In the genomic region with DNA sequence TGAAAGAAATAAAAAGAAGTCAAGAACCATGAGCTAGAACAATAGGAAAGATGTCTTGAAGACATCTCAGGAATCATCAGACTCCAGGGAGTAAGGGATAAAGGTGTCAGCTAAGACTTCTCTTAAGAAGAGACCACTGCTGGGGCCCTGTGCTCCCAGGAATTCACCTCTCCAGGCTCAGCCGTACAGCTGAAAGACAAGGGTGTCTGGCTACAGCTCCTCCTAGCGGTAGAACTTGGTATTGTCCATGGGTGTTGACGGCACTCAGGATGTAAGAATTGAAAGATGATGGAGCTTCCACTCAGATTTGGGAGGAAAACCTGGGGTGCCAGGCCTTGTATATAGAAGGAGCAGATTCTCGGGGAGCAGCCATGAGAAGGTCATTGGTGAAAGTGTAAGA, we compare ENCODE assay signal across 9 mouse cellular contexts. TPM values are rescaled to one million over a fixed set of nuclear protein-coding genes. Genes with fewer than 3 reads are reported as not detected.
DNase-seq lines count a peak whose midpoint lies in the region; ATAC-seq and TF ChIP-seq lines count a peak whose summit lies in the region.
"Had no signal": no experiment of that assay in that cellular context is flagged by ENCODE, and none has a peak within 500 bp of the region (broad histone marks: within the 10 kb centered on the region; RNA-seq: fewer than 3 reads in every experiment).

No protein-coding gene starts in this region.

- H3K27ac ChIP-seq in neural tube, embryonic 15.5 days (replicated peaks): no peak overlapping the region
- no peak overlapping the region for H3K27ac ChIP-seq in bone marrow macrophage, adult 2 months (ENCODE audit: insufficient read depth, low read depth, low read length)
- H3K27ac ChIP-seq: heart, embryonic 15.5 days had no signal

- peak; percentile 87 for DNase-seq in neural tube, embryonic 10.5 days (ENCODE audit: extremely low spot score, low spot score)
- DNase-seq in kidney, postnatal 10 days: peak; percentile 89
- peak; percentile 76 for DNase-seq in lung, adult 2 months
- peak; percentile 50 for DNase-seq in right cerebral cortex, postnatal 25 days
- DNase-seq in urinary bladder, postnatal 25 days (ENCODE audit: low spot score): peak; percentile 81

- H3K27me3 ChIP-seq in neural tube, embryonic 15.5 days (replicated peaks): no peaks in the 10 kb centered on the region

- no peak overlapping the region for H3K4me2 ChIP-seq in neural tube, embryonic 15.5 days
- H3K4me2 ChIP-seq: heart, embryonic 15.5 days had no signal

- TF ChIP-seq CTCF in bone marrow macrophage, adult 2 months (IDR thresholded peaks at IDR 0.05; ENCODE audit: low read depth, low read length): peak; percentile 81
- TF ChIP-seq CTCF in lung, adult 2 months (IDR thresholded peaks at IDR 0.05; ENCODE audit: insufficient read depth, low read length): peak; percentile 87

- no peak overlapping the region for H3K4me3 ChIP-seq in neural tube, embryonic 15.5 days (replicated peaks)
- no peak overlapping the region for H3K4me3 ChIP-seq in bone marrow macrophage, adult 2 months (ENCODE audit: insufficient read depth, low read length)
- no peak overlapping the region for H3K4me3 ChIP-seq in lung, adult 2 months (replicated peaks; ENCODE audit: extremely low read depth, low read depth, low read length)
- H3K4me3 ChIP-seq: heart, embryonic 15.5 days had no signal

- ATAC-seq in neural tube, embryonic 15.5 days (ENCODE audit: low FRiP score): no peak
- peak; percentile 85 for ATAC-seq in erythroid progenitor cell, adult 5-6 weeks (replicated peaks; ENCODE audit: low FRiP score, poor library complexity, severe bottlenecking)

- no peaks in the 10 kb centered on the region for H3K36me3 ChIP-seq in neural tube, embryonic 15.5 days
- H3K36me3 ChIP-seq: heart, embryonic 15.5 days had no signal

- H3K9ac ChIP-seq in neural tube, embryonic 15.5 days (replicated peaks): no peak overlapping the region
- H3K9ac ChIP-seq: heart, embryonic 15.5 days had no signal

- H3K4me1 ChIP-seq in neural tube, embryonic 15.5 days: no peaks in the 10 kb centered on the region
- no peaks in the 10 kb centered on the region for H3K4me1 ChIP-seq in bone marrow macrophage, adult 2 months (ENCODE audit: control insufficient read depth, insufficient read depth, low read length)
- H3K4me1 ChIP-seq in lung, adult 2 months (ENCODE audit: control insufficient read depth, insufficient read depth, low read length): no peaks in the 10 kb centered on the region
- H3K4me1 ChIP-seq: heart, embryonic 15.5 days had no signal

- no peak for TF ChIP-seq POLR2A in bone marrow macrophage, adult 2 months (IDR thresholded peaks at IDR 0.05; ENCODE audit: borderline replicate concordance, low read depth, low read length)
- TF ChIP-seq POLR2A in lung, adult 2 months (IDR thresholded peaks at IDR 0.05; ENCODE audit: borderline replicate concordance, extremely low read depth, low read depth, low read length): no peak

- 2% methylated on average over 4 of the region's 4 CpGs for WGBS in neural tube, embryonic 15.5 days
- under 1% methylated on average over 4 of the region's 4 CpGs for WGBS in lung, adult 2 months

- H3K9me3 ChIP-seq in neural tube, embryonic 15.5 days (replicated peaks): no peaks in the 10 kb centered on the region
- H3K9me3 ChIP-seq: heart, embryonic 15.5 days had no signal

RNA-seq across cellular contexts. Expression of gene Sh2d2a, which starts 7.9 kb away (rescaled TPM):
- polyA plus RNA-seq in neural tube, embryonic 15.5 days (2015; fragmentation: Nextera tagmentation; extraction: Ambion mirVana): 5.0 TPM in 1 of 2 replicates, not detected in the other
- polyA plus RNA-seq in bone marrow macrophage, adult 2 months (2012; ENCODE audit: insufficient read depth, insufficient read length, missing spikeins): not detected in 2 replicates
- total RNA-seq in erythroid progenitor cell, adult 5-6 weeks (2015; ENCODE audit: low replicate concordance): 1.3 and 1.4 TPM in 2 replicates
- 0.51 and 0.83 TPM in 2 replicates for total RNA-seq in erythroid progenitor cell, adult 5-6 weeks (2017; ENCODE audit: low replicate concordance)
- 2.6 and 2.8 TPM in 2 replicates for polyA plus RNA-seq in lung, adult 2 months (2012; rRNA removed)

RNA-seq across cellular contexts. Expression of gene Pear1, which starts 14.5 kb away (rescaled TPM):
- 9.1 and 13.4 TPM in 2 replicates for polyA plus RNA-seq in neural tube, embryonic 15.5 days (2015; fragmentation: Nextera tagmentation; extraction: Ambion mirVana)
- not detected in 2 replicates for polyA plus RNA-seq in bone marrow macrophage, adult 2 months (2012; ENCODE audit: insufficient read depth, insufficient read length, missing spikeins)
- 1.3 TPM in 1 of 2 replicates, not detected in the other for total RNA-seq in erythroid progenitor cell, adult 5-6 weeks (2015; ENCODE audit: low replicate concordance)
- 0.98 and 1.0 TPM in 2 replicates for total RNA-seq in erythroid progenitor cell, adult 5-6 weeks (2017; ENCODE audit: low replicate concordance)
- polyA plus RNA-seq in lung, adult 2 months (2012; rRNA removed): 87.2 and 112 TPM in 2 replicates

RNA-seq across cellular contexts. Expression of gene Insrr, which starts 41.9 kb away (rescaled TPM):
- 1.1 and 2.0 TPM in 2 replicates for polyA plus RNA-seq in neural tube, embryonic 15.5 days (2015; fragmentation: Nextera tagmentation; extraction: Ambion mirVana)
- polyA plus RNA-seq in bone marrow macrophage, adult 2 months (2012; ENCODE audit: insufficient read depth, insufficient read length, missing spikeins): not detected in 2 replicates
- not detected in 2 replicates for total RNA-seq in erythroid progenitor cell, adult 5-6 weeks (2015; ENCODE audit: low replicate concordance)
- not detected in 2 replicates for total RNA-seq in erythroid progenitor cell, adult 5-6 weeks (2017; ENCODE audit: low replicate concordance)
- polyA plus RNA-seq in lung, adult 2 months (2012; rRNA removed): 0.19 and 0.66 TPM in 2 replicates

RNA-seq across cellular contexts. Expression of gene Ntrk1, which starts 43.7 kb away (rescaled TPM):
- polyA plus RNA-seq in neural tube, embryonic 15.5 days (2015; fragmentation: Nextera tagmentation; extraction: Ambion mirVana): 41.2 and 50.1 TPM in 2 replicates
- not detected in 2 replicates for polyA plus RNA-seq in bone marrow macrophage, adult 2 months (2012; ENCODE audit: insufficient read depth, insufficient read length, missing spikeins)
- not detected in 2 replicates for total RNA-seq in erythroid progenitor cell, adult 5-6 weeks (2015; ENCODE audit: low replicate concordance)
- total RNA-seq in erythroid progenitor cell, adult 5-6 weeks (2017; ENCODE audit: low replicate concordance): not detected in 2 replicates
- polyA plus RNA-seq in lung, adult 2 months (2012; rRNA removed): 0.56 and 0.87 TPM in 2 replicates

RNA-seq across cellular contexts. Expression of gene Prcc, which starts 46.8 kb away (rescaled TPM):
- polyA plus RNA-seq in neural tube, embryonic 15.5 days (2015; fragmentation: Nextera tagmentation; extraction: Ambion mirVana): 16.2 and 17.5 TPM in 2 replicates
- 31.2 and 34.8 TPM in 2 replicates for polyA plus RNA-seq in bone marrow macrophage, adult 2 months (2012; ENCODE audit: insufficient read depth, insufficient read length, missing spikeins)
- total RNA-seq in erythroid progenitor cell, adult 5-6 weeks (2015; ENCODE audit: low replicate concordance): 12.6 and 17.7 TPM in 2 replicates
- total RNA-seq in erythroid progenitor cell, adult 5-6 weeks (2017; ENCODE audit: low replicate concordance): 12.0 and 13.2 TPM in 2 replicates
- polyA plus RNA-seq in lung, adult 2 months (2012; rRNA removed): 26.2 and 30.7 TPM in 2 replicates
